Mouse (Mus musculus) megakaryocyte, embryonic 14.5 days (primary cell): ENCODE measurements at regions not wholly inside any gene's neighbourhood (a gene's known extent, or its start where the extent isn't known, plus 50 kb on each side); places are given as distances from the start of the nearest gene placed in this dataset.

Source experiments
- H3K27me3 ChIP-seq: replicated peaks from 2 replicates; pipeline ENCODE3; 2012; ENCODE audit warnings: inconsistent platforms
- H3K36me3 ChIP-seq: replicated peaks from 2 replicates; pipeline ENCODE3; 2012; ENCODE audit warnings: low read length, inconsistent platforms, mixed read lengths
- H3K4me1 ChIP-seq: 2 replicates; pipeline ENCODE4 v1.6.1; 2012; ENCODE audit warnings: inconsistent platforms
- H3K4me3 ChIP-seq: replicated peaks from 2 replicates; pipeline ENCODE3; 2012; ENCODE audit warnings: moderate library complexity, mild to moderate bottlenecking, inconsistent platforms
- H3K9me3 ChIP-seq: 2 replicates; pipeline ENCODE4 v1.6.1; 2012; ENCODE audit warnings: inconsistent platforms
- FLI1 ChIP-seq: IDR thresholded peaks from 2 replicates; pipeline ENCODE4 v1.6.1; 2012; ENCODE audit warnings: low read length, inconsistent platforms, mixed read lengths
- GATA1 ChIP-seq: IDR thresholded peaks from 3 replicates; pipeline ENCODE4 v1.6.1; 2012; ENCODE audit warnings: mixed read lengths, low read length, inconsistent platforms, borderline replicate concordance

DNA sequence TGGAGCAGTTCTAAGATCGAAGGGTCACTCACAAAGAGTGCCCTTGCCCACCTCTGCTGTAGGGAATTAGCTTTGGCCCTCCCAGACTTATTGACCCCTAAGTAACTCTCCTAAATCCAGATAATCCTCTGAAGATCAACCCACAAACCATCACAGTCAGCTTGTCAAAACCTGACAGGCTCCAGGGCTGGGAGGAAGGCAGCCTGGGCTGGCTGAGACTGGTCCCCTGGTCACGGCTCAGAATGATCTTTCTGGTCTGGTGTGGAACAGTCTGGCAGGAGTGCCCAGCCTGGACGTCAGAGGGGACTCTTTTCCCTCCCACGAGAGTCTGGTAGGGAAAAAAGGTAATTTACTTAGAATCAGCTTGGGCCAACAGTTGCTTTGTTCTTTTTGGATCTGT is 99.0 kb upstream of the Haao start:
- Histone ChIP-seq H3K4me3 (no peak overlapping the region), H3K27me3 (peaks cover 32% of the 10 kb centered on the region)
- TF ChIP-seq GATA1 (no peak), FLI1 (no peak)

DNA sequence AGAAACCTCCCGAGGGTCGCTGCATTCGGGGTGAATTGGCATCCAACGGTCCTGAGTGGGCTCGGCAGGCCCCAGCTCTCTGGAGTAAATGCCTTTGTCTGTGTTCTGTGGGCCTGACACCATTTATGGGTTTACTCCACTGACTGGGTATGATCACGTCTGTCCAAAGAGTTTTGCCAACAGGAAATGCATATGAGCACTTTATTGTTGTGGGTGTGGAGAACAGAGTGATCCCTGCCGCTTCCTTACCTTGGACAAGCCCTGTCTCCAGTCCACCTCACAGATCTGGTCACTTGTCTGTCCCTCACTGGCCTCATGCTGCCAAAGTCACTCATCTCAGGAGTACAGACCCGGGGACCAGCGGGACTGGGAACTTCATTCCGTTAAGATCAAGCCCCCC is 91.6 kb upstream of the Haao start:
- peaks cover 55% of the 10 kb centered on the region for H3K27me3 ChIP-seq
- peaks cover 26% of the 10 kb centered on the region for H3K4me1 ChIP-seq
- peaks cover 9% of the 10 kb centered on the region; the same call in 1 of the 2 replicates for H3K9me3 ChIP-seq
- no peaks in the 10 kb centered on the region for H3K36me3 ChIP-seq
- TF ChIP-seq GATA1 (no peak), FLI1 (no peak)
- H3K4me3 ChIP-seq: no peak overlapping the region

More for the DNA sequence above, 99.0 kb upstream of the Haao start:
- Histone ChIP-seq H3K4me1 (peaks cover 5% of the 10 kb centered on the region), H3K9me3 (peaks cover 9% of the 10 kb centered on the region; the same call in 1 of the 2 replicates), H3K36me3 (no peaks in the 10 kb centered on the region)

DNA sequence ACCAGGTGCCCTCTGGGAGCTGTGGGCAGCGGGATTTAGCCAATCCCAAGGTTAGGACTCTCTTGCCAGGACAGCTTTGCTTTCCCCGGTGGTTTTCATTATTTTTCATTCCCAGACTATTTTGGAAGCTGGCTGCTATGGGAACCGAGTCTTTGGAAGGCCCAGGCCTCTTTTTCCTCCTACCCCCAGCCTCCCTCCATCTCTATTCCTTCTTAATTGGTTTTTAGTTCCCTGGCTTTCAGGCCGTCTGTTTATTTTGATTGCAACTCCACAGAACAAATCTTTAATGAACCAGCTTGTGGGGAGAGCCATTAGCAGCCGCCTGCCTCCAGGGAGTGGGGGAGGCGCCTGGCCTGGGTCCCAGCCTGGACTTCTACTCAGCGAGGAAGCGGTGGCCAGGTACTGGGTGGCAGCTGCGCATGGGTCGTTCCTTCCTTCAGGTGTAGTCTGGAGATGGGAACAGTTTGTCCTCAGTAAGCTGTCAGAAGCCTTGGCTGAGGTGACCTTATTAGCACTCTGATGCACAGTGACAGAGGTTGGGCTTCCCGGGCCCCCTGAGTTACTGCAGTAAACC is 91.0 kb upstream of the Haao start:
- peaks cover 4% of the 10 kb centered on the region; the same call in 1 of the 2 replicates for H3K9me3 ChIP-seq
- TF ChIP-seq GATA1: no peak
- no peak for TF ChIP-seq FLI1
- H3K36me3 ChIP-seq: no peaks in the 10 kb centered on the region
- no peak overlapping the region for H3K4me3 ChIP-seq
- H3K4me1 ChIP-seq: peaks cover 26% of the 10 kb centered on the region
- peaks cover 60% of the 10 kb centered on the region for H3K27me3 ChIP-seq

DNA sequence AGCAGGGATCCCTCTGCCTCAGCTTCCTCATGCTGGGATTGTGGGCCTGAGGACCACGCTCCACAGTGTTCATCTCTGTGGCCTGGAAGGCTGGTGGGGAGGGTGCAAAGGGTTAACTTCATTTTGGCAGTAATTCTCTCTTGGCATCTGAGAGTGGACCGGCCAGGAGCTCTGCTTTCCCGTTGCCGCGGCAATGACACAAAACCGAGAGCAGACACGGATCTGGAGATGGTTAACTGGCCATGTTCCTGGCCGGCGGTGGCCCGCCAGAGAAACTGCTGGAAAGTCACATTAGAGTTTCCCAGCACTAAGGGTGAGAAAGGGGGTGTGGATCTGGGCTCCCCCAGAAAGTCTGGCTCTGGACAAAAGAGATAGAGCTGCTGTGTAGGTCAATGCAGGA is 89.8 kb upstream of the Haao start:
- no peaks in the 10 kb centered on the region for H3K36me3 ChIP-seq
- no peaks in the 10 kb centered on the region for H3K9me3 ChIP-seq
- H3K27me3 ChIP-seq: peaks cover 69% of the 10 kb centered on the region
- no peak overlapping the region for H3K4me3 ChIP-seq
- no peak for TF ChIP-seq FLI1
- TF ChIP-seq GATA1: no peak
- peaks cover 26% of the 10 kb centered on the region for H3K4me1 ChIP-seq

DNA sequence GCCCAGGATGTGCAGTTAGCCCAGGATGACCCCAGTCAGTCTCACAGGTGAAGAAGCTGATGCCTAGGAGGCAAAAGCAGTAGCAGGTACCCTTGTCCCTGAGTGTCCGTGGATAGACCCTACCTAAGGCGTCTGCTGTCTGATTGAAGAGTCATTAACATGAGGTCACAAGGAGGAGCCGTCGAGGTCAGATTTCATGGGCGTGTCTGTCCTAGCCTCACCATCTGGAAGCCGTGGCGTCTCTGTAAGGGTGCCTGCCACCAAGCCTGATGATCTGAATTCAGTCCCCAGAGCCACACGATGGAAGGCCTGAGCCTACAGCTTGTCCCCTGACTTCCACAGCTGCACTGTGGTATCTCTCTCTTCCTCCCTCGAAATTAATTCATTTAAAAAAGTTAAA is 88.9 kb upstream of the Haao start:
- no peaks in the 10 kb centered on the region for H3K9me3 ChIP-seq
- no peaks in the 10 kb centered on the region for H3K36me3 ChIP-seq
- H3K4me1 ChIP-seq: peaks cover 26% of the 10 kb centered on the region
- no peak overlapping the region for H3K4me3 ChIP-seq
- TF ChIP-seq FLI1 (no peak), GATA1 (no peak)
- peaks cover 67% of the 10 kb centered on the region for H3K27me3 ChIP-seq

DNA sequence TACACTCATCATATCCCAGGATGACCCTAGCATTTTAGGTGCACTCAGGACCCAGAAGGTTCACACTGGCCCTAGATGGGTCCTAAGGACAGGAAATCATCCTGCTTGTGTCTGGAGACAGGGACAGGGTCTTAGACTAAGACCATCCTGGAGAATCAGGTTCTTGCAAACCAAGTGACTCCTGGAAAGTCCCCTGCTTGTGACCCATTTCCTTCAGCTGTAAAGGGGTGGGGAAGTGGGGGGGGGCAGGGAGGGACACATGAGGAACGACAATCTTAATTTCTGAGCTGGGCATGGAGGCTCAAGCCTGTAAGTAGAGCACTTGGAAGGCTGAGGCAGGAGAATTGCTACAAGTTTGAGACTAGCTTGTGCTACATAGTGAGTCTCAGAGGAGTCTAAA is 88.2 kb upstream of the Haao start:
- no peak for TF ChIP-seq GATA1
- Histone ChIP-seq H3K9me3 (no peaks in the 10 kb centered on the region), H3K27me3 (peaks cover 65% of the 10 kb centered on the region), H3K4me3 (no peak overlapping the region), H3K36me3 (no peaks in the 10 kb centered on the region), H3K4me1 (peaks cover 26% of the 10 kb centered on the region)

DNA sequence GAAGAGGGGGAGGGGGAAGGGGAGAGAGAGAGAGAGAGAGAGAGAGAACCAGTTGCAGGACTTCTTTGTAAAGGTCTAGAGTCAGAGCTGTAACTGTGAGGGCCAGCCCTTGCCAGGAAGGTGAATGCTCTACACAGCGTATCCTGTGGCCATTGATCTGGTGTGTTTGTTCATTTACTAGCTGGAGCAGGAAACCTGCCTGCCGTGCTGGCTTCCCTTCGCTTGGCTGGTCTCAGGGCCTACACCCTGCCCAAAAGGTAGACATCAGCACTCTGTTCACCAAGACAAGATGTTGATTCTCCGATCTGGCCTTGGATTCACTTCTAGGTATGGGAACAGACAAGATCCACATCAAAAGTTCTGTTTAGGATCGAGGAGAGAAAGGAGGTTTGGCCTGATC is 87.5 kb upstream of the Haao start:
- Histone ChIP-seq H3K4me1 (peaks cover 26% of the 10 kb centered on the region), H3K4me3 (no peak overlapping the region), H3K27me3 (peaks cover 59% of the 10 kb centered on the region), H3K9me3 (no peaks in the 10 kb centered on the region), H3K36me3 (no peaks in the 10 kb centered on the region)
- TF ChIP-seq GATA1: no peak
- TF ChIP-seq FLI1: no peak

DNA sequence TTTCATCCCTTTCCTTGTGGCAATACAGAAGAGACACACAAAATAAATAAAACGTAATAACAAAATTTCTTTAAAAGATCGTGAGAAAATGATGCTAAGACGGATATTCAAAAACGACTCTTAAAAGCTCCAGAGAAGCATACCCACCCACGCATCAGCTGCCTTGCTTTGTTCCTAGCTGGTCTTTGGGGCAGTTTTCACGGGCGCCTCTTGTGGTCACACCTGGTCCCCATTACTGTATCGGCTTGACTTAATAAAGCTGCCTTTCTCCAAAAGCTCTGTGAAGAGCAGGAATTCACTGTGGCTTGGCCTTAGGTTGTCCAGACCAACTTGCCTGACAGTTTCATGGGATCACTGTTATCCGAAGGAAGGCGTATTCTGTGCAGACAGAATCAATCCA is 86.0 kb upstream of the Haao start:
- H3K36me3 ChIP-seq: no peaks in the 10 kb centered on the region
- peaks cover 44% of the 10 kb centered on the region for H3K27me3 ChIP-seq
- H3K4me1 ChIP-seq: peaks cover 30% of the 10 kb centered on the region
- H3K4me3 ChIP-seq: no peak overlapping the region
- TF ChIP-seq GATA1: no peak
- no peaks in the 10 kb centered on the region for H3K9me3 ChIP-seq

DNA sequence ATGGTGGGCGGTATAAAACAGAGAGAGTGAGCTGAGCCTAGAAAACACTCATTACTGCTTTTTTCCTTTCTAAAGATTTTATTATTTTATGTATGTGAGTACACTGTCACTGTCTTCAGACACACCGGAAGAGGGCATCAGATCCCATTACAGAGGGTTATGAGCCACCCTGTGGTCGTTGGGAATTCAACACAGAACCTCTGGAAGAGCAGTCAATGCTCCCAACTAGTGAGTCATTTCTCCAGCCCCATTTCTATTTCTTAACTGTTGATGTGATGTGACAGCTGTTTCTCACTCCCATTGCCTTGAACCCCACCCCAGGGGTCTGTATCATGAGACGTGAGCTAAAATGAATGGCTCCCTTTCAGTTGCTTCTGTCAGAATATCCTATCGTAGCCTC is 82.6 kb upstream of the Haao start:
- H3K36me3 ChIP-seq: no peaks in the 10 kb centered on the region
- TF ChIP-seq FLI1 (no peak), GATA1 (no peak)
- peaks cover 12% of the 10 kb centered on the region for H3K4me1 ChIP-seq
- no peaks in the 10 kb centered on the region for H3K9me3 ChIP-seq
- peaks cover 26% of the 10 kb centered on the region for H3K27me3 ChIP-seq
- H3K4me3 ChIP-seq: no peak overlapping the region

DNA sequence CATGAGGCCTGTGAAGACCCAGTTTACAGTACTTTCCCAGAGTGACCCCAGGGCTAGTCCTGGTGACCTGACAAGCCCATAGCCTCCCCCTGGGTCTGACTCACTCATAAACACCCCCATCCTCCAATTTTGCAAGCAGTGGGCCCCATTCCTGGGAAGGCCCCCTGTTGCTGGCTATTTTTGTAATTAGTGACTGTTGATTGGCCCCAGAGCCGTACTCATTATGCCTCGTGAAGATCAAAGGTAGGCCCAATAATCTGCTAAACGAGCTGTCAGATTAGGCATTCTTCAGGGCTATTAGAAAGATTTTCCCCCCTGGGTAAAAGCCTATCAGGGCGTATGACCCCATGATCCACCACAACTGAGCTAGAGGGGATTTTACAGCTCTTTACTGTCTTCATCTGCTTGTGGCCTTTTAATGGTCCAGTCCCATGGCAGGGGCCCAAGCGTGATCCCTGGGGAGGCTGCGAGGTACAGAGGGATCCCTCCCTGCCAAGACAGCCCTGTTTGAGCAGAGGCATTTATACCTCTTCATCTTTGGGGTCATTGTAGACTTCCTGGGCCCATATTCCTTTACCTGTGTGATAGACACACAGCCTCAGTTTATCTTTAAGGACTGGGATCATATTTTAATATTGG is 80.1 kb upstream of the Haao start:
- H3K27me3 ChIP-seq: peaks cover 5% of the 10 kb centered on the region
- TF ChIP-seq GATA1 (no peak), FLI1 (no peak)
- no peaks in the 10 kb centered on the region for H3K36me3 ChIP-seq

More for the DNA sequence above, 80.1 kb upstream of the Haao start:
- no peaks in the 10 kb centered on the region for H3K9me3 ChIP-seq
- H3K4me1 ChIP-seq: peaks cover 33% of the 10 kb centered on the region
- H3K4me3 ChIP-seq: no peak overlapping the region
